Mouse (Mus musculus) granulocyte monocyte progenitor cell, adult 5-6 weeks (primary cell): ENCODE data around the gene Ttll8. TPM values are rescaled to one million over a fixed set of nuclear protein-coding genes. Genes with fewer than 3 reads are reported as not detected.

Source experiments
- ATAC-seq: replicated peaks from 2 replicates; pipeline ENCODE4 v1.8.0; 2016; ENCODE audit warnings: mild to moderate bottlenecking, moderate TSS enrichment, inconsistent platforms; ENCODE audit not compliant: poor library complexity, severe bottlenecking
- total RNA-seq, 2 experiments: library from RNA; stranded (forward) in 1 of 2; stranded (reverse) in 1 of 2; fragments of 200-712, 200-1000 nt in 1 of 2; fragments of >200 nt in 1 of 2; fragmentation: Nextera tagmentation in 1 of 2; gene quantifications; 2 replicates each; pipeline ENCODE4 v1.2.3; 2014 to 2017

Gene Ttll8
- total RNA-seq (2014; fragmentation: Nextera tagmentation) (not detected in 2 replicates), total RNA-seq (2017) (not detected in 2 replicates)

- peak; percentile 42; the same call in 1 of the 2 replicates for ATAC-seq
Observed at GRCm38 (mm10) chr15:88954368-88955072, at the start of gene Ttll8. TSS of gene Ttll8 (minus strand) at chr15:88954418.

- no peak for ATAC-seq
Observed at GRCm38 (mm10) chr15:89001245-89001644, 47.0 kb upstream of the Ttll8 start.

GRCm38 (mm10) chr15:89000367-89000766 is 46.1 kb upstream of the Ttll8 start:
- no peak for ATAC-seq

- no peak for ATAC-seq
Observed at GRCm38 (mm10) chr15:88999124-88999523, 44.9 kb upstream of the Ttll8 start.

GRCm38 (mm10) chr15:88998636-88999035 is 44.4 kb upstream of the Ttll8 start:
- no peak for ATAC-seq

GRCm38 (mm10) chr15:88989236-88989635 is 35.0 kb upstream of the Ttll8 start:
- ATAC-seq: no peak

- no peak for ATAC-seq
Observed at GRCm38 (mm10) chr15:88982534-88983079, 28.4 kb upstream of the Ttll8 start, which contains the start of gene Mov10l1. TSS of gene Mov10l1 (plus strand) at chr15:88982909.

- ATAC-seq: no peak
Observed at GRCm38 (mm10) chr15:88979138-88979446, 24.9 kb upstream of the Ttll8 start.

- ATAC-seq: no peak
Observed at GRCm38 (mm10) chr15:88978281-88979137, 24.3 kb upstream of the Ttll8 start, which contains the start of gene Mlc1. TSS of gene Mlc1 (minus strand) at chr15:88979007.

- ATAC-seq: no peak
Observed at GRCm38 (mm10) chr15:88972300-88972699, 18.1 kb upstream of the Ttll8 start.

- no peak for ATAC-seq
Observed at GRCm38 (mm10) chr15:88964070-88964578, 9.9 kb upstream of the Ttll8 start.

- no peak for ATAC-seq
Observed at GRCm38 (mm10) chr15:88957522-88957921, 3.3 kb upstream of the Ttll8 start.

- ATAC-seq: no peak
Observed at GRCm38 (mm10) chr15:88955342-88955741, 1.1 kb upstream of the Ttll8 start.

- no peak for ATAC-seq
Observed at GRCm38 (mm10) chr15:88951246-88951645, 3.0 kb downstream of the Ttll8 start.

- no peak for ATAC-seq
Observed at GRCm38 (mm10) chr15:88946851-88947250, 7.4 kb downstream of the Ttll8 start.

- peak; percentile 53 for ATAC-seq
Observed at GRCm38 (mm10) chr15:88943896-88944551, 10.2 kb downstream of the Ttll8 start.

- ATAC-seq: no peak
Observed at GRCm38 (mm10) chr15:88942783-88943182, 11.4 kb downstream of the Ttll8 start.

GRCm38 (mm10) chr15:88937291-88937650 is 16.9 kb downstream of the Ttll8 start:
- ATAC-seq: no peak

GRCm38 (mm10) chr15:88936619-88937290 is 17.5 kb downstream of the Ttll8 start:
- peak; percentile 73 for ATAC-seq

GRCm38 (mm10) chr15:88934141-88934540 is 20.1 kb downstream of the Ttll8 start:
- no peak for ATAC-seq
